In genomic region chr6:30592417-30592974, GRCm38 (mm10) we compare ENCODE assay signal across 19 mouse cellular contexts. TPM values are rescaled to one million over a fixed set of nuclear protein-coding genes. Genes with fewer than 3 reads are reported as not detected.
A peak's percentile ranks its signal among the peaks of the same experiment; 100 is the strongest.
DNase-seq lines count a peak whose midpoint lies in the region; ATAC-seq lines count a peak whose summit lies in the region.
"Had no signal": no experiment of that assay in that cellular context is flagged by ENCODE, and none has a peak within 500 bp of the region (broad histone marks: within the 10 kb centered on the region; RNA-seq: fewer than 3 reads in every experiment).

No protein-coding gene starts in this region.

- no peak overlapping the region for H3K9ac ChIP-seq in forebrain, embryonic 12.5 days
- H3K9ac ChIP-seq in forebrain, embryonic 15.5 days (replicated peaks): no peak overlapping the region
- H3K9ac ChIP-seq in hindbrain, embryonic 14.5 days: no peak overlapping the region
- no peak overlapping the region for H3K9ac ChIP-seq in kidney, embryonic 16.5 days (replicated peaks; ENCODE audit: low read length)
- H3K9ac ChIP-seq: heart, embryonic 15.5 days; limb, embryonic 13.5 days; liver, embryonic 15.5 days had no signal

- 75% methylated on average over 10 of the region's 10 CpGs for WGBS in forebrain, embryonic 12.5 days
- WGBS in forebrain, embryonic 15.5 days: 65% methylated on average over 10 of the region's 10 CpGs
- 37% methylated on average over 10 of the region's 10 CpGs for WGBS in hindbrain, embryonic 14.5 days
- 60% methylated on average over 10 of the region's 10 CpGs for WGBS in kidney, embryonic 16.5 days

- 0 out of 2 replicates have a peak, but pooled peaks cover 3% of the 10 kb centered on the region for H3K36me3 ChIP-seq in forebrain, embryonic 12.5 days (replicated peaks)
- no peaks in the 10 kb centered on the region for H3K36me3 ChIP-seq in forebrain, embryonic 15.5 days
- H3K36me3 ChIP-seq in hindbrain, embryonic 14.5 days (replicated peaks; ENCODE audit: control insufficient read depth, insufficient read depth): no peaks in the 10 kb centered on the region
- no peaks in the 10 kb centered on the region for H3K36me3 ChIP-seq in kidney, embryonic 16.5 days (ENCODE audit: insufficient read depth, low read length)
- H3K36me3 ChIP-seq: heart, embryonic 15.5 days; limb, embryonic 13.5 days; liver, embryonic 15.5 days had no signal

- H3K27ac ChIP-seq in forebrain, embryonic 12.5 days: no peak overlapping the region
- H3K27ac ChIP-seq in forebrain, embryonic 15.5 days (replicated peaks): no peak overlapping the region
- peak overlapping the region; percentile 48 for H3K27ac ChIP-seq in hindbrain, embryonic 14.5 days
- no peak overlapping the region for H3K27ac ChIP-seq in kidney, embryonic 16.5 days (ENCODE audit: low read length)
- H3K27ac ChIP-seq: heart, embryonic 15.5 days; limb, embryonic 13.5 days; liver, embryonic 15.5 days had no signal

- DNase-seq in MN1 (ENCODE audit: low spot score): peak; percentile 54
- DNase-seq in hindbrain, embryonic 14.5 days (ENCODE audit: low spot score): no peak
- peak; percentile 5 for DNase-seq in naive thymus-derived CD4-positive, alpha-beta T cell, adult 2 months (ENCODE audit: low read depth)
- no peak for DNase-seq in layer of hippocampus, adult 11-12 months (ENCODE audit: low spot score)
- no peak for DNase-seq in adrenal gland, postnatal 25 days
- DNase-seq: adrenal gland, adult 8-10 months; cerebellum, postnatal 10 days; lung, postnatal 14 days had no signal

- ATAC-seq in forebrain, embryonic 12.5 days (ENCODE audit: low FRiP score): peak; percentile 39; the same call in 1 of the 2 replicates
- ATAC-seq in forebrain, embryonic 15.5 days (replicated peaks): no peak
- peak; percentile 54; the same call in 1 of the 2 replicates for ATAC-seq in hindbrain, embryonic 14.5 days (ENCODE audit: low FRiP score)
- ATAC-seq in kidney, embryonic 16.5 days (ENCODE audit: low FRiP score, low TSS enrichment): no peak

- H3K27me3 ChIP-seq in forebrain, embryonic 12.5 days: no peaks in the 10 kb centered on the region
- no peaks in the 10 kb centered on the region for H3K27me3 ChIP-seq in forebrain, embryonic 15.5 days
- H3K27me3 ChIP-seq in hindbrain, embryonic 14.5 days (ENCODE audit: control insufficient read depth, insufficient read depth, low read length): no peaks in the 10 kb centered on the region
- no peaks in the 10 kb centered on the region for H3K27me3 ChIP-seq in kidney, embryonic 16.5 days (ENCODE audit: insufficient read depth, low read length)
- H3K27me3 ChIP-seq: heart, embryonic 15.5 days; limb, embryonic 13.5 days; liver, embryonic 15.5 days had no signal

- no peak overlapping the region for H3K4me2 ChIP-seq in forebrain, embryonic 12.5 days
- no peak overlapping the region for H3K4me2 ChIP-seq in forebrain, embryonic 15.5 days (replicated peaks)
- no peak overlapping the region for H3K4me2 ChIP-seq in hindbrain, embryonic 14.5 days (replicated peaks)
- H3K4me2 ChIP-seq in kidney, embryonic 16.5 days (replicated peaks; ENCODE audit: low read depth, low read length): no peak overlapping the region
- H3K4me2 ChIP-seq: heart, embryonic 15.5 days; limb, embryonic 13.5 days; liver, embryonic 15.5 days had no signal

- peaks cover 8% of the 10 kb centered on the region for H3K4me1 ChIP-seq in forebrain, embryonic 12.5 days
- H3K4me1 ChIP-seq in forebrain, embryonic 15.5 days: no peaks in the 10 kb centered on the region
- peaks cover 27% of the 10 kb centered on the region; the same call in 1 of the 2 replicates for H3K4me1 ChIP-seq in hindbrain, embryonic 14.5 days (replicated peaks; ENCODE audit: control insufficient read depth, insufficient read depth, low read length)
- peaks cover 19% of the 10 kb centered on the region for H3K4me1 ChIP-seq in kidney, embryonic 16.5 days (ENCODE audit: insufficient read depth, low read length)
- H3K4me1 ChIP-seq: liver, embryonic 15.5 days had no signal

- H3K4me3 ChIP-seq in forebrain, embryonic 12.5 days (replicated peaks): no peak overlapping the region
- H3K4me3 ChIP-seq in forebrain, embryonic 15.5 days: no peak overlapping the region
- no peak overlapping the region for H3K4me3 ChIP-seq in hindbrain, embryonic 14.5 days (replicated peaks; ENCODE audit: low read length)
- no peak overlapping the region for H3K4me3 ChIP-seq in kidney, embryonic 16.5 days (ENCODE audit: low read length)
- H3K4me3 ChIP-seq: heart, embryonic 15.5 days; limb, embryonic 13.5 days; liver, embryonic 15.5 days had no signal

- H3K9me3 ChIP-seq in forebrain, embryonic 12.5 days: no peaks in the 10 kb centered on the region
- no peaks in the 10 kb centered on the region for H3K9me3 ChIP-seq in forebrain, embryonic 15.5 days
- H3K9me3 ChIP-seq in hindbrain, embryonic 14.5 days (ENCODE audit: control insufficient read depth, low read length): no peaks in the 10 kb centered on the region
- no peaks in the 10 kb centered on the region for H3K9me3 ChIP-seq in kidney, embryonic 16.5 days (ENCODE audit: low read length)
- H3K9me3 ChIP-seq: heart, embryonic 15.5 days; limb, embryonic 13.5 days; liver, embryonic 15.5 days had no signal

RNA-seq across cellular contexts. Expression of gene Cpa5, which starts 18.3 kb away (rescaled TPM):
- polyA plus RNA-seq in forebrain, embryonic 12.5 days (2016; fragmentation: Nextera tagmentation; extraction: Ambion mirVana): 0.21 and 0.24 TPM in 2 replicates
- polyA plus RNA-seq in forebrain, embryonic 15.5 days (2015; fragmentation: Nextera tagmentation; extraction: Ambion mirVana): 0.13 TPM in 1 of 2 replicates, not detected in the other
- polyA plus RNA-seq in hindbrain, embryonic 14.5 days (2014; fragmentation: Nextera tagmentation; extraction: Ambion mirVana): 0.16 and 0.17 TPM in 2 replicates
- 0.64 and 0.66 TPM in 2 replicates for polyA plus RNA-seq in kidney, embryonic 16.5 days (2015; fragmentation: Nextera tagmentation; extraction: Ambion mirVana)
- not detected in 2 replicates for total RNA-seq in adrenal gland, postnatal 25 days (2021)
- total RNA-seq: adrenal gland, adult 8-10 months; layer of hippocampus, adult 8-10 months; left cerebral cortex, adult 8-10 months; megakaryocyte-erythroid progenitor cell, adult 5-6 weeks; neutrophil, adult 5-6 weeks had no signal

RNA-seq across cellular contexts. Expression of gene Cpa4, which starts 24.3 kb away (rescaled TPM):
- 4.7 and 5.2 TPM in 2 replicates for polyA plus RNA-seq in forebrain, embryonic 12.5 days (2016; fragmentation: Nextera tagmentation; extraction: Ambion mirVana)
- 1.9 and 2.0 TPM in 2 replicates for polyA plus RNA-seq in forebrain, embryonic 15.5 days (2015; fragmentation: Nextera tagmentation; extraction: Ambion mirVana)
- polyA plus RNA-seq in hindbrain, embryonic 14.5 days (2014; fragmentation: Nextera tagmentation; extraction: Ambion mirVana): 1.2 TPM in 2 replicates
- 0.12 and 0.14 TPM in 2 replicates for polyA plus RNA-seq in kidney, embryonic 16.5 days (2015; fragmentation: Nextera tagmentation; extraction: Ambion mirVana)
- total RNA-seq in adrenal gland, postnatal 25 days (2021): 1.2 and 1.7 TPM in 2 replicates
- total RNA-seq: megakaryocyte-erythroid progenitor cell, adult 5-6 weeks; neutrophil, adult 5-6 weeks had no signal
- polyA plus RNA-seq: gonadal fat pad, adult 2 months had no signal

RNA-seq across cellular contexts. Expression of gene Cpa1, which starts 46.5 kb away (rescaled TPM):
- 0.24 TPM in 1 of 2 replicates, not detected in the other for polyA plus RNA-seq in forebrain, embryonic 12.5 days (2016; fragmentation: Nextera tagmentation; extraction: Ambion mirVana)
- polyA plus RNA-seq in forebrain, embryonic 15.5 days (2015; fragmentation: Nextera tagmentation; extraction: Ambion mirVana): 0.48 and 0.61 TPM in 2 replicates
- 0.78 and 0.96 TPM in 2 replicates for polyA plus RNA-seq in hindbrain, embryonic 14.5 days (2014; fragmentation: Nextera tagmentation; extraction: Ambion mirVana)
- polyA plus RNA-seq in kidney, embryonic 16.5 days (2015; fragmentation: Nextera tagmentation; extraction: Ambion mirVana): 1.8 and 2.4 TPM in 2 replicates
- total RNA-seq in adrenal gland, postnatal 25 days (2021): not detected in 2 replicates
- total RNA-seq: adrenal gland, adult 8-10 months; layer of hippocampus, adult 8-10 months; left cerebral cortex, adult 8-10 months; megakaryocyte-erythroid progenitor cell, adult 5-6 weeks; neutrophil, adult 5-6 weeks had no signal

RNA-seq across cellular contexts. Expression of gene Cpa2, which starts 51.1 kb away (rescaled TPM):
- polyA plus RNA-seq in forebrain, embryonic 12.5 days (2016; fragmentation: Nextera tagmentation; extraction: Ambion mirVana): 4.6 and 7.0 TPM in 2 replicates
- 4.7 and 5.3 TPM in 2 replicates for polyA plus RNA-seq in forebrain, embryonic 15.5 days (2015; fragmentation: Nextera tagmentation; extraction: Ambion mirVana)
- 7.1 and 8.4 TPM in 2 replicates for polyA plus RNA-seq in hindbrain, embryonic 14.5 days (2014; fragmentation: Nextera tagmentation; extraction: Ambion mirVana)
- 15.9 and 17.5 TPM in 2 replicates for polyA plus RNA-seq in kidney, embryonic 16.5 days (2015; fragmentation: Nextera tagmentation; extraction: Ambion mirVana)
- total RNA-seq in adrenal gland, postnatal 25 days (2021): 0.52 and 0.90 TPM in 2 replicates
- total RNA-seq: megakaryocyte-erythroid progenitor cell, adult 5-6 weeks; neutrophil, adult 5-6 weeks had no signal

Comparison
In these comparisons a context has a peak if more than half of its experiments do, and no peak if none do; other contexts are left out.
1. ATAC-seq: peak in forebrain, embryonic 12.5 days (single experiment) and hindbrain, embryonic 14.5 days (single experiment); none in forebrain, embryonic 15.5 days (single experiment) and kidney, embryonic 16.5 days (single experiment).
2. DNase-seq: peak in MN1 (single experiment) and naive thymus-derived CD4-positive, alpha-beta T cell, adult 2 months (single experiment); none in hindbrain, embryonic 14.5 days (single experiment), layer of hippocampus, adult 11-12 months (single experiment) and adrenal gland, postnatal 25 days (single experiment).